Mouse (Mus musculus) CH12.LX (cell line): ENCODE data around the gene Lsg1. TPM values are rescaled to one million over a fixed set of nuclear protein-coding genes. Genes with fewer than 3 reads are reported as not detected.

Experiments
- DNase-seq: peaks from one replicate; pipeline ENCODE4 v3.0.0-alpha.2; 2013; ENCODE audit errors: extremely low read depth
- H3K27ac ChIP-seq: 2 replicates; pipeline ENCODE4 v1.5.1; 2012; ENCODE audit warnings: low read depth, mild to moderate bottlenecking, control low read depth, moderate library complexity; ENCODE audit not compliant: insufficient read depth
- H3K27me3 ChIP-seq: replicated peaks from 2 replicates; pipeline ENCODE3; 2012; ENCODE audit warnings: inconsistent platforms
- H3K36me3 ChIP-seq, 2 experiments: replicated peaks in 1 of 2; 2 replicates each; pipeline versions ENCODE3 to v1.6.1; 2012; ENCODE audit warnings: inconsistent platforms in 1 of 2, low read length in 1 of 2, mild to moderate bottlenecking in 1 of 2, mixed read lengths in 1 of 2, moderate library complexity in 1 of 2; ENCODE audit not compliant: control insufficient read depth in 1 of 2, insufficient read depth in 1 of 2
- H3K4me1 ChIP-seq, 2 experiments: 2 replicates each; pipeline ENCODE4 v1.6.1; 2012; ENCODE audit warnings: inconsistent platforms in 1 of 2, moderate library complexity in 1 of 2; ENCODE audit not compliant: insufficient read depth in 2 of 2, control insufficient read depth in 1 of 2
- H3K4me2 ChIP-seq: 2 replicates; pipeline ENCODE4 v1.6.1; 2012; ENCODE audit warnings: low read depth, mild to moderate bottlenecking, control low read depth; ENCODE audit not compliant: poor library complexity, insufficient read depth, severe bottlenecking
- H3K4me3 ChIP-seq, 3 experiments: fragments of 150-350 bp in 1 of 3; sonication (generic) in 1 of 3; replicated peaks in 1 of 3; 2 replicates each; pipeline versions ENCODE3 to v1.5.1; 2011 to 2012; ENCODE audit warnings: low read depth in 2 of 3, low read length in 2 of 3, mild to moderate bottlenecking in 2 of 3, moderate library complexity in 2 of 3, control low read depth in 1 of 3, improper control_type of control experiment in 1 of 3, inconsistent platforms in 1 of 3, mixed read lengths in 1 of 3; ENCODE audit not compliant: poor library complexity in 1 of 3
- H3K79me2 ChIP-seq: replicated peaks from 2 replicates; pipeline ENCODE4 v1.6.1; 2012; ENCODE audit warnings: mild to moderate bottlenecking, moderate library complexity; ENCODE audit not compliant: control insufficient read depth, poor library complexity, insufficient read depth, severe bottlenecking; ENCODE audit errors: extremely low read depth
- H3K9ac ChIP-seq: 2 replicates; pipeline ENCODE4 v1.6.1; 2012; ENCODE audit warnings: low read depth, mild to moderate bottlenecking, control low read depth, moderate library complexity; ENCODE audit not compliant: insufficient read depth
- H3K9me3 ChIP-seq: replicated peaks from 2 replicates; pipeline ENCODE3; 2012; ENCODE audit warnings: low read length, inconsistent platforms, mixed read lengths
- BHLHE40 ChIP-seq: IDR thresholded peaks from 2 replicates; pipeline ENCODE4 v1.6.1; 2011; ENCODE audit warnings: mild to moderate bottlenecking, low read depth, low read length, improper control_type of control experiment
- CHD1 ChIP-seq: IDR thresholded peaks from 2 replicates; pipeline ENCODE4 v1.6.1; 2012; ENCODE audit warnings: low read depth, low read length, improper control_type of control experiment, inconsistent platforms
- CHD2 ChIP-seq: IDR thresholded peaks from 2 replicates; pipeline ENCODE4 v1.6.1; 2011; ENCODE audit warnings: low read length, improper control_type of control experiment
- CTCF ChIP-seq, 2 experiments: IDR thresholded peaks in 1 of 2; conservative IDR thresholded peaks in 1 of 2; 2 replicates each; pipeline ENCODE4 v1.5.1; 2011 to 2012; ENCODE audit warnings: low read depth in 2 of 2, low read length in 2 of 2, improper control_type of control experiment in 1 of 2, inconsistent platforms in 1 of 2, mild to moderate bottlenecking in 1 of 2, moderate library complexity in 1 of 2
- E2F4 ChIP-seq: IDR thresholded peaks from 2 replicates; pipeline ENCODE4 v1.6.1; 2011; ENCODE audit warnings: low read depth, low read length, improper control_type of control experiment; ENCODE audit not compliant: insufficient replicate concordance
- ELF1 ChIP-seq: IDR thresholded peaks from 2 replicates; pipeline ENCODE4 v1.6.1; 2014; ENCODE audit warnings: low read depth, mild to moderate bottlenecking, inconsistent platforms, low read length, improper control_type of control experiment
- EP300 ChIP-seq: IDR thresholded peaks from 2 replicates; pipeline ENCODE4 v1.6.1; 2011; ENCODE audit warnings: low read length, improper control_type of control experiment
- ETS1 ChIP-seq: conservative IDR thresholded peaks from 2 replicates; pipeline ENCODE4 v1.6.1; 2012; ENCODE audit warnings: low read depth, mild to moderate bottlenecking, inconsistent platforms, low read length, improper control_type of control experiment, moderate library complexity
- GABPA ChIP-seq: IDR thresholded peaks from 2 replicates; pipeline ENCODE4 v1.6.1; 2012; ENCODE audit warnings: low read depth, low read length, improper control_type of control experiment, inconsistent platforms; ENCODE audit not compliant: insufficient replicate concordance
- HCFC1 ChIP-seq: IDR thresholded peaks from 2 replicates; pipeline ENCODE4 v1.6.1; 2012; ENCODE audit warnings: low read depth, mild to moderate bottlenecking, inconsistent platforms, low read length, improper control_type of control experiment
- IRF4 ChIP-seq: IDR thresholded peaks from 2 replicates; pipeline ENCODE4 v1.6.1; 2014; ENCODE audit warnings: low read depth, mild to moderate bottlenecking, inconsistent platforms, low read length, improper control_type of control experiment
- JUN ChIP-seq: IDR thresholded peaks from 2 replicates; pipeline ENCODE4 v1.6.1; 2011; ENCODE audit warnings: low read depth, mild to moderate bottlenecking, low read length, improper control_type of control experiment, moderate library complexity; ENCODE audit not compliant: insufficient read depth
- JUND ChIP-seq: conservative IDR thresholded peaks from 2 replicates; pipeline ENCODE4 v1.6.1; 2011; ENCODE audit warnings: low read depth, low read length, improper control_type of control experiment
- MAFK ChIP-seq: IDR thresholded peaks from 2 replicates; pipeline ENCODE4 v1.6.1; 2011; ENCODE audit warnings: low read length, improper control_type of control experiment; ENCODE audit not compliant: insufficient replicate concordance
- MAX ChIP-seq: IDR thresholded peaks from 2 replicates; pipeline ENCODE4 v1.6.1; 2011; ENCODE audit warnings: low read length, improper control_type of control experiment
- MAZ ChIP-seq: IDR thresholded peaks from 2 replicates; pipeline ENCODE4 v1.6.1; 2012; ENCODE audit warnings: low read depth, mild to moderate bottlenecking, inconsistent platforms, low read length, improper control_type of control experiment, moderate library complexity
- MEF2A ChIP-seq: IDR thresholded peaks from 2 replicates; pipeline ENCODE4 v1.6.1; 2014; ENCODE audit warnings: low read depth, mild to moderate bottlenecking, inconsistent platforms, low read length, improper control_type of control experiment, borderline replicate concordance
- NRF1 ChIP-seq: IDR thresholded peaks from 2 replicates; pipeline ENCODE4 v1.6.1; 2014; ENCODE audit warnings: low read depth, mild to moderate bottlenecking, inconsistent platforms, low read length, improper control_type of control experiment, moderate library complexity
- PAX5 ChIP-seq: IDR thresholded peaks from 2 replicates; pipeline ENCODE4 v1.6.1; 2012; ENCODE audit warnings: low read length, inconsistent platforms, mixed read lengths
- POLR2A ChIP-seq: IDR thresholded peaks from 2 replicates; pipeline ENCODE4 v1.6.1; 2011; ENCODE audit warnings: low read depth, mild to moderate bottlenecking, improper control_type of control experiment, low read length
- POLR2AphosphoS2 ChIP-seq: IDR thresholded peaks from 2 replicates; pipeline ENCODE4 v1.6.1; 2011; ENCODE audit warnings: low read depth, low read length, improper control_type of control experiment
- RAD21 ChIP-seq: IDR thresholded peaks from 2 replicates; pipeline ENCODE4 v1.6.1; 2011; ENCODE audit warnings: low read depth, mild to moderate bottlenecking, low read length, improper control_type of control experiment, moderate library complexity
- RCOR1 ChIP-seq: conservative IDR thresholded peaks from 2 replicates; pipeline ENCODE4 v1.6.1; 2012; ENCODE audit warnings: low read depth, mild to moderate bottlenecking, inconsistent platforms, low read length, improper control_type of control experiment
- SIN3A ChIP-seq: IDR thresholded peaks from 2 replicates; pipeline ENCODE4 v1.6.1; 2012; ENCODE audit warnings: low read length, improper control_type of control experiment, inconsistent platforms
- SMC3 ChIP-seq: IDR thresholded peaks from 2 replicates; pipeline ENCODE4 v1.6.1; 2011; ENCODE audit warnings: low read depth, low read length, improper control_type of control experiment
- TBP ChIP-seq: conservative IDR thresholded peaks from 2 replicates; pipeline ENCODE4 v1.6.1; 2011; ENCODE audit warnings: low read depth, low read length, improper control_type of control experiment
- TCF12 ChIP-seq: IDR thresholded peaks from 2 replicates; pipeline ENCODE4 v1.6.1; 2014; ENCODE audit warnings: low read depth, mild to moderate bottlenecking, inconsistent platforms, low read length, improper control_type of control experiment
- USF1 ChIP-seq: IDR thresholded peaks from 2 replicates; pipeline ENCODE4 v1.6.1; 2014; ENCODE audit warnings: low read depth, mild to moderate bottlenecking, inconsistent platforms, low read length, improper control_type of control experiment
- USF2 ChIP-seq: conservative IDR thresholded peaks from 2 replicates; pipeline ENCODE4 v1.6.1; 2011; ENCODE audit warnings: low read depth, low read length, improper control_type of control experiment
- ZMIZ1 ChIP-seq: IDR thresholded peaks from 2 replicates; pipeline ENCODE4 v1.6.1; 2012; ENCODE audit warnings: low read depth, mild to moderate bottlenecking, inconsistent platforms, low read length, improper control_type of control experiment
- ZNF384 ChIP-seq: IDR thresholded peaks from 2 replicates; pipeline ENCODE4 v1.6.1; 2012; ENCODE audit warnings: low read depth, low read length, improper control_type of control experiment, inconsistent platforms
- dilution Hi-C: fragments of 300-500 bp; cut with MboI; formaldehyde crosslinking; loops from 2 replicates; pipeline ENCODE4 v1.14.3; 2020; ENCODE audit warnings: low sequenced_read_pairs; ENCODE audit not compliant: extremely low pct_unique_long_range_greater_than_20kb, extremely low pct_ligation_motif_present
- in situ Hi-C: fragments of 300-500 bp; cut with MboI; formaldehyde crosslinking; loops from 3 replicates; pipeline ENCODE4 v1.14.3; 2019; ENCODE audit warnings: low sequenced_read_pairs, low pct_ligation_motif_present, low pct_unique_long_range_greater_than_20kb, mixed read lengths
- polyA plus RNA-seq: library from polyadenylated mRNA; unstranded; fragments of >175 nt; gene quantifications from 2 replicates; pipeline ENCODE4 v1.2.1, GENCODE M21; 2012; ENCODE audit warnings: low read depth; ENCODE audit not compliant: insufficient read length
- total RNA-seq, 2 experiments: library from RNA; depleted of rRNA; stranded (reverse); fragments of 300-350 nt in 1 of 2; fragments of >200 nt in 1 of 2; gene quantifications; 2 replicates each; pipeline ENCODE4 v1.2.3; 2012 to 2014

The Lsg1 gene
- total and polyA plus RNA-seq, 3 experiments = 58.4 to 189 (median 94.7) TPM

GRCm38 (mm10) chr16:30531761-30532406 lies 55.5 kb downstream of the Lsg1 start (continued):
- TF ChIP-seq POLR2AphosphoS2 (no peak), SIN3A (0 out of 2 replicates have a peak, but pooled peaks have one; percentile 34), RAD21 (peak; percentile 47), IRF4 (peak; percentile 30; the same call in 1 of the 2 replicates), BHLHE40 (peak; percentile 74), MAFK (no peak), MAX (no peak), USF1 (peak; percentile 7; the same call in 1 of the 2 replicates), HCFC1 (no peak), NRF1 (0 out of 2 replicates have a peak, but pooled peaks have one; percentile 20), CHD2 (peak; percentile 42; the same call in 1 of the 2 replicates), ZMIZ1 (no peak)

- peak; percentile 31 for DNase-seq
- in situ Hi-C loops (no loop called here), dilution Hi-C loops (no loop called here)
- H3K4me1 ChIP-seq = peaks cover 5 to 10% of the 10 kb centered on the region in 2 experiments; a peak in 3 of 4 replicates
- H3K27me3 ChIP-seq = peaks cover 4% of the 10 kb centered on the region
- H3K4me2 ChIP-seq = no peak overlapping the region
- no peaks in the 10 kb centered on the region for H3K9me3 ChIP-seq
- H3K9ac ChIP-seq = no peak overlapping the region
- TF ChIP-seq MAZ (peak; percentile 36; the same call in 1 of the 2 replicates), HCFC1 (no peak), IRF4 (peak; percentile 43; the same call in 1 of the 2 replicates), ZNF384 (no peak), SMC3 (peak; percentile 56), USF2 (no peak), TCF12 (no peak; the same call in 1 of the 2 replicates), EP300 (no peak), NRF1 (no peak), JUND (0 out of 2 replicates have a peak, but pooled peaks have one; percentile 25), POLR2A (no peak), CHD2 (no peak), CTCF (conservative IDR thresholded peaks at IDR 0.05 in 1 of 2, IDR thresholded peaks at IDR 0.05 in 1 of 2; ENCODE audit: low read depth in 2 of 2, low read length in 2 of 2) (peak; percentile 76 to 88), PAX5 (no peak), ETS1 (no peak), TBP (no peak), CHD1 (no peak), JUN (no peak), GABPA (no peak), SIN3A (no peak), RAD21 (peak; percentile 38), BHLHE40 (0 out of 2 replicates have a peak, but pooled peaks have one; percentile 19), ELF1 (no peak), RCOR1 (0 out of 2 replicates have a peak, but pooled peaks have one; percentile 23), E2F4 (no peak), MEF2A (peak; percentile 42; the same call in 1 of the 2 replicates)
- no peaks in the 10 kb centered on the region for H3K79me2 ChIP-seq
- no peak overlapping the region for H3K4me3 ChIP-seq
- H3K27ac ChIP-seq = no peak overlapping the region
- H3K36me3 ChIP-seq = no peaks in the 10 kb centered on the region
Observed at GRCm38 (mm10) chr16:30530815-30531214, 56.6 kb downstream of the Lsg1 start.
